Mouse (Mus musculus) ES-E14 (cell line): Measurements from ENCODE around the gene St6galnac6. TPM values are rescaled to one million over a fixed set of nuclear protein-coding genes. Genes with fewer than 3 reads are reported as not detected.

Experiments used
- DNase-seq: peaks from one replicate; pipeline ENCODE4 v3.0.0-alpha.2; 2013; ENCODE audit warnings: low read depth, low spot score
- H3K27ac ChIP-seq: 2 replicates; pipeline ENCODE4 v1.5.1; 2012; ENCODE audit warnings: low read depth, mild to moderate bottlenecking, low read length, moderate library complexity, mixed read lengths; ENCODE audit not compliant: poor library complexity, insufficient read depth, severe bottlenecking
- H3K36me3 ChIP-seq: 2 replicates; pipeline ENCODE4 v1.6.1; 2012; ENCODE audit warnings: mild to moderate bottlenecking, low read length, moderate library complexity, mixed read lengths; ENCODE audit not compliant: control insufficient read depth, poor library complexity, insufficient read depth, severe bottlenecking
- H3K4me1 ChIP-seq, 2 experiments: fragments of 150-350 bp in 1 of 2; sonication (generic) in 1 of 2; 2 replicates each; pipeline ENCODE4 v1.6.1; 2012; ENCODE audit warnings: low read length in 2 of 2, mild to moderate bottlenecking in 1 of 2, mixed read lengths in 1 of 2; ENCODE audit not compliant: control insufficient read depth in 2 of 2, insufficient read depth in 2 of 2, poor library complexity in 1 of 2
- H3K4me3 ChIP-seq, 2 experiments: fragments of 150-350 bp in 1 of 2; sonication (generic) in 1 of 2; 2 replicates each; pipeline ENCODE4 v1.5.1; 2012; ENCODE audit warnings: low read length in 2 of 2, low read depth in 1 of 2, mild to moderate bottlenecking in 1 of 2, mixed read lengths in 1 of 2; ENCODE audit not compliant: insufficient read depth in 1 of 2, poor library complexity in 1 of 2, severe bottlenecking in 1 of 2
- H3K9ac ChIP-seq: 2 replicates; pipeline ENCODE4 v1.6.1; 2012; ENCODE audit warnings: low read depth, mild to moderate bottlenecking, low read length, mixed read lengths; ENCODE audit not compliant: poor library complexity, insufficient read depth, severe bottlenecking
- H3K9me3 ChIP-seq: fragments of 150-350 bp; sonication (generic); 2 replicates; pipeline ENCODE4 v1.6.1; 2012; ENCODE audit warnings: low read depth, mild to moderate bottlenecking, low read length; ENCODE audit not compliant: control insufficient read depth, insufficient read depth
- CHD2 ChIP-seq: IDR thresholded peaks from 2 replicates; pipeline ENCODE4 v1.6.1; 2014; ENCODE audit warnings: mild to moderate bottlenecking, low read depth, low read length, inconsistent platforms
- HCFC1 ChIP-seq: IDR thresholded peaks from 2 replicates; pipeline ENCODE4 v1.6.1; 2012; ENCODE audit warnings: low read length, inconsistent platforms, borderline replicate concordance; ENCODE audit not compliant: insufficient read depth
- MAFK ChIP-seq: IDR thresholded peaks from 2 replicates; pipeline ENCODE4 v1.6.1; 2014; ENCODE audit warnings: mild to moderate bottlenecking, low read depth, low read length, inconsistent platforms; ENCODE audit not compliant: insufficient read depth
- ZC3H11A ChIP-seq: IDR thresholded peaks from 2 replicates; pipeline ENCODE4 v1.6.1; 2012; ENCODE audit warnings: low read depth, mild to moderate bottlenecking, inconsistent platforms, low read length, borderline replicate concordance
- ZNF384 ChIP-seq: IDR thresholded peaks from 2 replicates; pipeline ENCODE4 v1.6.1; 2012; ENCODE audit warnings: low read depth, low read length, inconsistent platforms
- in situ Hi-C, 2 experiments: fragments of 600-800 bp; cut with MboI; formaldehyde crosslinking; loops; one replicate each; pipeline ENCODE4 v1.15.1; 2025; ENCODE audit warnings: low sequenced_read_pairs in 2 of 2, inconsistent platforms in 1 of 2; ENCODE audit not compliant: unreplicated experiment in 2 of 2
- total RNA-seq: library from RNA; depleted of rRNA; stranded (reverse); fragments of 300-350 nt; gene quantifications from 2 replicates; pipeline ENCODE4 v1.2.3, GENCODE M21; 2012

St6galnac6 gene
- total RNA-seq, 1 experiment = 18.0 TPM

- Histone ChIP-seq H3K4me3 (peak within 1 kb of the TSS; percentile 82 to 95), H3K9ac (peak within 1 kb of the TSS; percentile 90), H3K36me3 (peaks cover 14% of the 10 kb centered on the region; the same call in 1 of the 2 replicates), H3K4me1 (peaks cover 0 to 6% of the 10 kb centered on the region in 2 experiments; a peak in 2 of 4 replicates), H3K9me3 (no peaks in the 10 kb centered on the region), H3K27ac (peak within 1 kb of the TSS; percentile 63)
- peak; percentile 90 for DNase-seq
- in situ Hi-C loops = no loop called here
- TF ChIP-seq CHD2 (no peak), HCFC1 (peak; percentile 97)
Observed at GRCm38 (mm10) chr2:32570698-32571494, 28.6 kb upstream of the St6galnac6 start, which contains the start of gene Dpm2. Gene Dpm2 (plus strand): TSS chr2:32570858.

DNA sequence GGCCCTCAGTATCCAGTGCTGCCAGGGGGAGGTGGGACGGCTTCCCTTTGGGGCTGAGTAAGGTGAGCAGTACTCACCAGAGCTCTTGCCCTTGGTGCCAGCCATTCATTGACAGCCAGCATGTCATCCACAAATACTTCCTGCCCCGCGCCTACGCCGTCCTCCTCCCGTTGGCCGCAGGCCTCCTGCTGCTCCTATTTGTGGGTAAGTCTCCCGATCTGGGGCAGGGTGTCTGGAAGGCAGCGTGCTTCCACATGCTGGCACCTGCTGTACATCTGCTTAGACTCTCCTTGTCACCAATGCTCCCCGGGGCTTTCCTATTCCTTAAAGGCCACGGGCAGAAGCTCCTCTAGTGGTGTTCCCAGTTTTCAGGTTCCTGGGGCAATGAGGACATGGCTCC, 27.3 kb upstream of the St6galnac6 start:
- TF ChIP-seq MAFK (no peak), HCFC1 (no peak), CHD2 (no peak), ZNF384 (no peak), ZC3H11A (no peak)
- no peak for DNase-seq
- H3K4me3 ChIP-seq = no peak overlapping the region
- in situ Hi-C loops = no loop called here
- peaks cover 0 to 4% of the 10 kb centered on the region in 2 experiments; a peak in 2 of 4 replicates for H3K4me1 ChIP-seq
- H3K36me3 ChIP-seq = peaks cover 12% of the 10 kb centered on the region; the same call in 1 of the 2 replicates
- no peak overlapping the region for H3K27ac ChIP-seq
- H3K9me3 ChIP-seq = no peaks in the 10 kb centered on the region
- H3K9ac ChIP-seq = no peak overlapping the region

GRCm38 (mm10) chr2:32574497-32574896, 25.0 kb upstream of the St6galnac6 start, which contains the start of gene Pip5kl1:
Gene Pip5kl1 (plus strand): TSS chr2:32574797.
- in situ Hi-C loops = no loop called here
- H3K4me1 ChIP-seq = peaks cover 0 to 4% of the 10 kb centered on the region in 2 experiments; a peak in 2 of 4 replicates
- no peak for DNase-seq
- peaks cover 7% of the 10 kb centered on the region; the same call in 1 of the 2 replicates for H3K36me3 ChIP-seq
- TF ChIP-seq CHD2 = no peak
- no peak for TF ChIP-seq HCFC1
- TF ChIP-seq ZNF384 = no peak
- no peak for TF ChIP-seq MAFK
- no peak for TF ChIP-seq ZC3H11A
- H3K9me3 ChIP-seq = no peaks in the 10 kb centered on the region
- H3K27ac ChIP-seq = no peak within 1 kb of the TSS
- peak within 1 kb of the TSS; percentile 39; the same call in 1 of the 2 replicates for H3K9ac ChIP-seq
- peak within 1 kb of the TSS; percentile 66 to 84 for H3K4me3 ChIP-seq

DNA sequence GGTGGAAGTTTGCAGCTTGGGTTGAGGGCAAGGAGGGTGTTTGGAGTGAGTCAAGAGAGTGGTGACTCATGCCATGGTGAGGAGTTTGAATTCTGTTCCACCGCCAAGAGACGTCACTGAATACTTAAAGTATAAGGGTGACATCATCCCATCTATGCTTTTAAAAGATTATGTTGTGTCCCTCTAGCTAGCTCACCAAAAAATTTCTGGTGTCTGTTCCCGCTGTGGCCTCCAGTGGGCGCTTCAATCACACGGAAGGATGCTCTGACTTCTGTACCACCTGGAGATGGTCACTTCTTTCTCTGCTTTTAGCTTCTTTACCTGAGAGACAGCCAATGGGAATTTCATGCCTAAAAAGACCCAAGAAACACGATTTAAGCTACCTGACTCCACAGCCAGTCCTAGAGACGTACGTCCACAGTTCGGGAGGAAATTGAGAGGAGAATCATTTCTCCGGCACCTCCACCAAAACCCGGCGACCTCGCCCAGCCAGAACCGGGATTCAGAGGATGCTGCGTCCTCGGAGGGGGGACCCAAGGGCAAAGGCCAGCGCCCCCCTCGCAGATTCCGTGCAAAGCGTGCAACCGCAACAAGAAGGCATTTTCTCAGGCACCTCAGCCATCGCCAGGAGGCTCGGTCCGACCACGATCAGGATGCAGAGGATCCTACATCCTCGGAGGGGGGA, 24.5 kb upstream of the St6galnac6 start:
- TF ChIP-seq CHD2 = no peak
- no peak for TF ChIP-seq ZNF384
- no peak for TF ChIP-seq ZC3H11A
- no peak for TF ChIP-seq MAFK
- no peak for TF ChIP-seq HCFC1

More for the DNA sequence above, 24.5 kb upstream of the St6galnac6 start:
- no peak overlapping the region for H3K27ac ChIP-seq
- peak; percentile 44 for DNase-seq
- peak overlapping the region; percentile 39; the same call in 1 of the 2 replicates for H3K9ac ChIP-seq
- H3K36me3 ChIP-seq = peaks cover 7% of the 10 kb centered on the region; the same call in 1 of the 2 replicates
- H3K9me3 ChIP-seq = no peaks in the 10 kb centered on the region
- H3K4me3 ChIP-seq = peak overlapping the region; percentile 66 to 84
- H3K4me1 ChIP-seq = peaks cover 0 to 4% of the 10 kb centered on the region in 2 experiments; a peak in 2 of 4 replicates
- in situ Hi-C loops = no loop called here
